Mouse (Mus musculus) fibroblast of lung, adult 2 months (primary cell): ENCODE data around the gene Rps21.

Experiments used
- DNase-seq: peaks from one replicate; pipeline ENCODE4 v3.0.0-alpha.2; 2011; ENCODE audit warnings: low read depth

The Rps21 gene

GRCm38 (mm10) chr2:180291566-180291965 is 34.4 kb downstream of the Rps21 start:
- no peak for DNase-seq

GRCm38 (mm10) chr2:180292026-180292425 is 34.8 kb downstream of the Rps21 start:
- DNase-seq, result no peak

GRCm38 (mm10) chr2:180292906-180293305 is 35.7 kb downstream of the Rps21 start:
- DNase-seq, result no peak

- no peak for DNase-seq
These were observed 43.1 kb downstream of the Rps21 start for GRCm38 (mm10) chr2:180300252-180300651.

- DNase-seq, result no peak
These were observed 43.6 kb downstream of the Rps21 start for GRCm38 (mm10) chr2:180300771-180301170.

- no peak for DNase-seq
These were observed 45.0 kb downstream of the Rps21 start for GRCm38 (mm10) chr2:180302201-180302600.

- no peak for DNase-seq
These were observed 46.3 kb downstream of the Rps21 start for GRCm38 (mm10) chr2:180303468-180303867.

- DNase-seq, result no peak
These were observed 47.4 kb downstream of the Rps21 start for GRCm38 (mm10) chr2:180304554-180304953.

- no peak for DNase-seq
These were observed 48.3 kb downstream of the Rps21 start for GRCm38 (mm10) chr2:180305490-180305889.

- DNase-seq, result no peak
These were observed 48.8 kb downstream of the Rps21 start for GRCm38 (mm10) chr2:180306009-180306408.

GRCm38 (mm10) chr2:180306423-180307168 is 49.4 kb downstream of the Rps21 start:
- no peak for DNase-seq

GRCm38 (mm10) chr2:180307680-180308079 is 50.5 kb downstream of the Rps21 start:
- DNase-seq, result no peak
